Mouse (Mus musculus): ENCODE data around the gene Rnf25. TPM values are rescaled to one million over a fixed set of nuclear protein-coding genes. Genes with fewer than 3 reads are reported as not detected.

Rnf25 gene
- total RNA-seq (2023; ENCODE audit: inconsistent age), result 56.0 to 65.0 TPM (median 61.9 TPM) in 4 replicates

DNA sequence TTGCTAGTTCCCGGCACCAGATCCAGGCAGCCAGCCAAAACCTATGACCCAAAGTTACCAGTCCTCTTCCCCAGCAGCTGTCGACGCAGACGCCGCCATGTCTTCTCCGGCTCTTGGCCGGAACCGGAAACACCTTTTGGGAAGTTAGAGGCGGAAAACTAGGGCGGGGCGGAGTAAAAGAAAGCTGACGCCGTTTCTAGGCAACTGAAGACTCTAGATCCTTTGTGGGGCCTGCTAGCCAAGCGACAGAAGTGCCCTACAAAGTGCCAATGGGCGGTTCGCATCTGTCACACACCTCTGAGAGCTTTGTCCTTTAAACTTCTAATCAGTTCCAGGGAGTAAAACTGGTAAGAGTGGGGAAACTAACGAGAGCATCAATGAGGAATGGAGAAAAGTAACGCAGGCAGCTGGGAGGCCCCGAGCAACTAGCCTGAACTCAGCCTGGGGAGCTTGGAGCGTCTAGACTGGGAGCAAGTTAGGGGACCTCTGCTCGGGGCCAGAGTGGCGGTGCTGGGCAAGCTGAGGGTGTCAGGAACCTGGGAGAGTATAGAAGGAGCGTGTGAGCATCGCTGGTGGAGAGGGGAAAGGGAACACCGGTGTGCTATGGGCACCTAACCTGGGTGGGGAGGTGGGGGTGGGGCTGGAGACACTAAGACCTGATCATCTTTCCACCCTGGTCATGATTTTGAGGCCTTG lies at the start of gene Rnf25, which contains the start of gene Stk36:
Gene Rnf25, minus strand, starts transcription at position 131 of the 696 bp plus-strand sequence.
Gene Stk36, plus strand, starts transcription at position 179 of the 696 bp plus-strand sequence.

GRCm38 (mm10) chr1:74587773-74588445 lies 13.3 kb downstream of the Rnf25 start, which contains the start of the genes Zfp142 and Bcs1l:
TSS of gene Zfp142 (minus strand) at chr1:74588246.
TSS of gene Bcs1l (plus strand) at chr1:74588289.

DNA sequence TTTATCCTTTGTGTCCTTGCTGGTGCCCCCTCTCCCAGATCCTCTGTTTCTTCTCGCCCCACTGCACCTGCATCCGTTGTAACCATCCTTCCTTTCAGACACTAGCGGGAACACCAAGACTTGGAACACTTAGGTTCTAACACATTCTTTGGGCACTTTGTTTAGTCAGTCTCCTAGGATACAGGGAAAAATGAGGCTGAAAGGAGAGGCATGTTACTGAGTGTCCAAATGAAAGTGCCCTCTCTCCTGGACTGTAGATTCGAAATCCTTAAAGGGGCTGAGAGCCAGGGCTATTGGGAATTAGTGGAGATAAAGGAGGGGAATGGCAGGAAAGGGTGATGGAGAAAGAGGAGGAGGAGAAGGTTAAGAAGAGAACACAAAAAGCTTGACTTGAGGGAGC lies 57.0 kb downstream of the Rnf25 start, which contains the start of gene Usp37:
Gene Usp37, minus strand, starts transcription at position 101 of the 400 bp plus-strand sequence.

Other genes with a start within 250 kb of the Rnf25 start
- not detected in 4 replicates for gene Catip, start 239.3 kb downstream of the Rnf25 start, total RNA-seq (2023; ENCODE audit: inconsistent age)
- 4.9 to 8.1 TPM (median 5.6 TPM) in 4 replicates for gene Slc11a1, start 226.2 kb downstream of the Rnf25 start, total RNA-seq (2023; ENCODE audit: inconsistent age)
- gene Ctdsp1, start 209.9 kb downstream of the Rnf25 start, total RNA-seq (2023; ENCODE audit: inconsistent age), result 105 to 110 TPM (median 108 TPM) in 4 replicates
- gene Vil1, start 192.0 kb downstream of the Rnf25 start, total RNA-seq (2023; ENCODE audit: inconsistent age), result 0.32 to 0.54 TPM in 2 of 4 replicates, not detected in the others
- 27.1 to 30.2 TPM (median 28.5 TPM) in 4 replicates for gene Cnot9, start 95.3 kb downstream of the Rnf25 start, total RNA-seq (2023; ENCODE audit: inconsistent age)
- gene Plcd4, start 58.5 kb downstream of the Rnf25 start, total RNA-seq (2023; ENCODE audit: inconsistent age), result 0.64 to 0.81 TPM in 2 of 4 replicates, not detected in the others
- gene Usp37, start 57.1 kb downstream of the Rnf25 start, total RNA-seq (2023; ENCODE audit: inconsistent age), result 29.9 to 43.8 TPM (median 37.0 TPM) in 4 replicates
- 43.3 to 47.0 TPM (median 45.1 TPM) in 4 replicates for gene Zfp142, start 13.2 kb downstream of the Rnf25 start, total RNA-seq (2023; ENCODE audit: inconsistent age)
- gene Bcs1l, start 13.1 kb downstream of the Rnf25 start, total RNA-seq (2023; ENCODE audit: inconsistent age), result 8.0 to 9.6 TPM (median 8.6 TPM) in 4 replicates
- gene Stk36, start within 50 bp of the Rnf25 start, total RNA-seq (2023; ENCODE audit: inconsistent age), result 0.39 to 1.3 TPM (median 1.3 TPM) in 3 of 4 replicates, not detected in the other
- gene Ttll4, start 60.3 kb upstream of the Rnf25 start, total RNA-seq (2023; ENCODE audit: inconsistent age), result 43.9 to 51.5 TPM (median 45.4 TPM) in 4 replicates
- 11.3 to 15.0 TPM (median 12.6 TPM) in 4 replicates for gene Cyp27a1, start 112.2 kb upstream of the Rnf25 start, total RNA-seq (2023; ENCODE audit: inconsistent age)
- 0.29 TPM in 1 of 4 replicates, not detected in the others for gene Prkag3, start 147.8 kb upstream of the Rnf25 start, total RNA-seq (2023; ENCODE audit: inconsistent age)
- 0.48 TPM in 1 of 4 replicates, not detected in the others for gene Wnt6, start 170.5 kb upstream of the Rnf25 start, total RNA-seq (2023; ENCODE audit: inconsistent age)
- 1.8 to 4.4 TPM (median 2.2 TPM) in 4 replicates for gene Wnt10a, start 190.1 kb upstream of the Rnf25 start, total RNA-seq (2023; ENCODE audit: inconsistent age)